Mouse (Mus musculus) skeletal muscle tissue, postnatal 0 days (tissue): ENCODE measurements around the gene Olfr782. TPM values are rescaled to one million over a fixed set of nuclear protein-coding genes. Genes with fewer than 3 reads are reported as not detected.

Source experiments
- polyA plus RNA-seq: library from polyadenylated mRNA; unstranded; fragments of >200 nt; fragmentation: Nextera tagmentation; extraction: Ambion mirVana; gene quantifications from 2 replicates; pipeline ENCODE4 v1.2.1, GENCODE M21; 2015

Gene Olfr782
- polyA plus RNA-seq, result not detected in 2 replicates

DNA sequence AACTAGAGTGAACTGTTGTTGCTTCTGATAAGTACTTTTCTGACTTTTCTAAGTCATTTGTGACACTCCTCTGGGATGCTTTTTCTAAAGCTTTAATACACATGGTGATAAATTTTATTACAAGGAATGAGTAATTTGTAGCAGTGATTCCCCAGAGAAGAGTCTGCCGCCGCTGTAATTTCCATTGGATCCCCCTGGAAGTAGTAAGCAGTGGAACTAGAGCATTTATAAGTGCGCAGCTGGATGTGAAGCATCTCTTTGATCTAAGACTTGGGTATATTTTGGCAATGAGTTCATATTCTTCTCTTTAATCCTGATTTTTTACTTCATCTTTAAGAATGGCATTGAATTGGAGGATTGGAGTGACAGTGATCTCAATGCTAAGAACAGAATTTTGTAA, at the start of gene Olfr782:
TSS of gene Olfr782 (plus strand) at position 301 of the 400 bp plus-strand sequence.

DNA sequence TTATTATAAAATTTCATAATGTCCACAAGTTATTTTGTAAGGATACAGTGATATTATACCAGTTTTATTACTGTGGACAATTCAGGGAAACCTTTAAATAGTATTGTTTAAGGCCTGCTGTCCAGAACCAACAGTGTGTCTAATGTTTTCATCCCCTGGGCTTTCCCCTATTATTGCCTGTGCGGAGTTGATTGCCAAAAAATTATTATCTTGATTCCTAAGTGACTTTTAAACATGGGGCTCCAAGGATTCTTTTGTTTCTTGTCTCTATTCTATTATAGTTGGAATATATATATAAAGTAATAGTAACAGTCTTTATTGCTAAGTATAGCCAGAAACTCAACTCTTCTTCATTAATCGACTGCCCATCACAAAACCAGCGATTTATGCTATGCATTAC, 30.8 kb upstream of the Olfr782 start, which contains the start of gene Olfr780:
TSS of gene Olfr780 (plus strand) at position 301 of the 400 bp plus-strand sequence.

DNA sequence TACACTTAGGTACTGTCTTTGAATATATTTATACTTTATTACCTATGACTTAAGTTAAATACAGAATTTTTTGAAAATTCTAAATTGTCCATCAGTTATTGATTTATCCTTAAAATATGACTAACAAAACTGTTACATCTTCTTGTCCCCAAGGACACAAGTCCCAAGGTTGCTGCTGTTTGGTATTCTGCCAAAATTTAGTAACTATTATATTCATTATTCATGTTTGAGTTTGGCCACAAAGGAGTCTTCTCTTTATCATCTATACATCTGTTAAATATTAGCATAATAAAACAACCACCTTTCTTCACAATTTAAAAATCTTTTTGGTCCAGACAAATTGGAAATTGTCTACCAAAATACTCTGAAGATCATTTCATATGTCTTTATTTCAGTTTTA, 20.1 kb upstream of the Olfr782 start, which contains the start of gene Olfr781:
TSS of gene Olfr781 (plus strand) at position 301 of the 400 bp plus-strand sequence.

DNA sequence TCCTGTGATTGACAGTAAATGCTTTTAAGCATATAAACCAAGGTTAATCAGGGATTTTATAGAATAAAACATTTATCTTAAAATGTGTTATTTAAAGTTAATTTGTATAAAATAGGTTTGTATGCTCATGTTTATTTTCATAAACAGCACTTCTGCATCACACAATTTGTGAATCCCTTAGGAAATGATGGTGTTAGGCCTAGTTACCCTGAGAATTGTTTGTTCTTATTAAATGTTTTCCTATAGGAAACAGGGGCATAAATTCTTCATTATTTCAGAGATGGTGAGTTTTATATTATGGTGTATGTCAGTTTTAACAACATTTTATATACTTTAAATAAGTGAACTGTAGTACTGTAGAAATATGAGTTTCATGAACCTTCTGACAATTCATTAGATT, 35.1 kb downstream of the Olfr782 start, which contains the start of gene Olfr784:
TSS of gene Olfr784 (plus strand) at position 301 of the 400 bp plus-strand sequence.

Other genes starting within 250 kb of the Olfr782 start
- gene Olfr768, start 249.5 kb upstream of the Olfr782 start, polyA plus RNA-seq, result not detected in 2 replicates
- not detected in 2 replicates for gene Olfr769, start 231.0 kb upstream of the Olfr782 start, polyA plus RNA-seq
- not detected in 2 replicates for gene Olfr770, start 209.9 kb upstream of the Olfr782 start, polyA plus RNA-seq
- gene Olfr771, start 184.1 kb upstream of the Olfr782 start, polyA plus RNA-seq, result not detected in 2 replicates
- gene Olfr772, start 170.9 kb upstream of the Olfr782 start, polyA plus RNA-seq, result not detected in 2 replicates
- not detected in 2 replicates for gene Olfr773, start 161.4 kb upstream of the Olfr782 start, polyA plus RNA-seq
- gene Olfr774, start 112.6 kb upstream of the Olfr782 start, polyA plus RNA-seq, result not detected in 2 replicates
- gene Olfr775, start 100.4 kb upstream of the Olfr782 start, polyA plus RNA-seq, result not detected in 2 replicates
- not detected in 2 replicates for gene Olfr776, start 89.7 kb upstream of the Olfr782 start, polyA plus RNA-seq
- gene Olfr777, start 77.4 kb upstream of the Olfr782 start, polyA plus RNA-seq, result not detected in 2 replicates
- not detected in 2 replicates for gene Olfr780, start 30.7 kb upstream of the Olfr782 start, polyA plus RNA-seq
- not detected in 2 replicates for gene Olfr781, start 20.0 kb upstream of the Olfr782 start, polyA plus RNA-seq
- 0.06 TPM in 1 of 2 replicates, not detected in the other for gene Olfr784, start 35.2 kb downstream of the Olfr782 start, polyA plus RNA-seq
- gene Olfr785, start 56.6 kb downstream of the Olfr782 start, polyA plus RNA-seq, result not detected in 2 replicates
- not detected in 2 replicates for gene Olfr786, start 78.5 kb downstream of the Olfr782 start, polyA plus RNA-seq
- not detected in 2 replicates for gene Olfr787, start 113.0 kb downstream of the Olfr782 start, polyA plus RNA-seq
- gene Olfr788, start 122.1 kb downstream of the Olfr782 start, polyA plus RNA-seq, result not detected in 2 replicates
- gene Olfr789, start 135.9 kb downstream of the Olfr782 start, polyA plus RNA-seq, result not detected in 2 replicates
- not detected in 2 replicates for gene Olfr790, start 149.6 kb downstream of the Olfr782 start, polyA plus RNA-seq
- gene Olfr791, start 172.9 kb downstream of the Olfr782 start, polyA plus RNA-seq, result not detected in 2 replicates
- not detected in 2 replicates for gene Olfr792, start 190.3 kb downstream of the Olfr782 start, polyA plus RNA-seq
- not detected in 2 replicates for gene Olfr794, start 218.8 kb downstream of the Olfr782 start, polyA plus RNA-seq